Mouse (Mus musculus) lung, postnatal 0 days (tissue): ENCODE measurements around the gene Phlpp1.

Experiments used
- CTCF ChIP-seq: IDR thresholded peaks from 2 replicates; pipeline ENCODE4 v1.5.1; 2016; ENCODE audit warnings: antibody characterized with exemption, mild to moderate bottlenecking
- EP300 ChIP-seq: IDR thresholded peaks from 2 replicates; pipeline ENCODE4 v1.6.1; 2016; ENCODE audit warnings: antibody characterized with exemption, mild to moderate bottlenecking, control low read depth

DNA sequence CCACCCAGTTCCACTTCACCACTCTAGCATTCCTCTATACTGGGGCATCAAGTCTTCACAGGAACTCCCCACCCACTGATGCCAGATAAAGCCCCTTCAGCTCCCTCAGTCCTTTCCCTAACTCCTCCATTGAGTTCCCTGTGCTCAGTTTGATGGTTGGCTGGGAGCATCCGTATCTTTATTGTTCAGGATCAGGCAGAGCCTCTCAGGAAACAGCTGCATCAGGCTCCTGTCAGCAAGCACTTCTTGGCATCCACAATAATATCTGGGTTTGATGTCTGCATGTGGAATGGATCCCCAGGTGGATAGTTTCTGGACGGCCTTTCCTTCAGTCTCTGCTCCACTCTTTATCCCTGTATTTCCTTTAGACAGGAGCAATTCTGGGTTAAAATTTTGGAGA is 138.7 kb downstream of the Phlpp1 start:
- TF ChIP-seq EP300 (no peak), CTCF (no peak)
